Mouse (Mus musculus): ENCODE data around the gene Dhx33.

GRCm38 (mm10) chr11:71033163-71033761 is 29.0 kb upstream of the Dhx33 start, which contains the start of gene 6330403K07Rik:
- no peak for TF ChIP-seq GATA1 (IDR thresholded peaks at IDR 0.05; ENCODE audit: borderline replicate concordance, low read length)
- no peak for TF ChIP-seq FLI1 (IDR thresholded peaks at IDR 0.05; ENCODE audit: low read length)

All from megakaryocyte, embryonic 14.5 days (primary cell).